Mouse (Mus musculus) gastrocnemius, adult 2 months (tissue): ENCODE data around the gene Cers2. TPM values are rescaled to one million over a fixed set of nuclear protein-coding genes. Genes with fewer than 3 reads are reported as not detected.
A peak's percentile ranks its signal among the peaks of the same experiment; 100 is the strongest.

Experiments
- DNase-seq: peaks from one replicate; pipeline ENCODE4 v3.0.0; 2022
- H3K27ac ChIP-seq: fragments of 200-600 bp; 2 replicates; pipeline ENCODE4 v1.8.1; 2022; ENCODE audit warnings: mild to moderate bottlenecking
- H3K4me3 ChIP-seq: fragments of 200-600 bp; 2 replicates; pipeline ENCODE4 v1.8.1; 2022; ENCODE audit warnings: mild to moderate bottlenecking, moderate library complexity
- CTCF ChIP-seq: fragments of 200-600 bp; IDR thresholded peaks from 2 replicates; pipeline ENCODE4 v1.8.1; 2022; ENCODE audit warnings: antibody characterized with exemption, mild to moderate bottlenecking, moderate library complexity
- intact Hi-C: fragments of 180-260 bp; cut with DNase I; formaldehyde crosslinking; loops from one replicate; pipeline ENCODE4 v1.15.1; 2025
- long read RNA-seq, 2 experiments: library from polyadenylated mRNA; stranded (forward); transcript quantifications; one replicate each; pipeline ENCODE4 v2.0.0; 2021
- total RNA-seq, 2 experiments: library from RNA; stranded (reverse); gene quantifications; 2 replicates each; pipeline ENCODE4 v1.2.3; 2021

Cers2 gene
- 10 to 100 TPM; 19.6 to 23.4 TPM for total RNA-seq
- long read RNA-seq, experiment 1, transcript Cers2-201 (11 exons, 2,216 nt): major isoform, 12 of 16 reads
- long read RNA-seq, experiment 1, partial matches to known transcripts: 0 of 16 reads
- long read RNA-seq, experiment 1, other reads (novel, unspliced or antisense): 4 of 16 reads
- long read RNA-seq, experiment 2, transcript Cers2-201 (11 exons, 2,216 nt): major isoform, 14 of 16 reads
- long read RNA-seq, experiment 2, partial matches to known transcripts: 0 of 16 reads
- long read RNA-seq, experiment 2, other reads (novel, unspliced or antisense): 2 of 16 reads

DNA sequence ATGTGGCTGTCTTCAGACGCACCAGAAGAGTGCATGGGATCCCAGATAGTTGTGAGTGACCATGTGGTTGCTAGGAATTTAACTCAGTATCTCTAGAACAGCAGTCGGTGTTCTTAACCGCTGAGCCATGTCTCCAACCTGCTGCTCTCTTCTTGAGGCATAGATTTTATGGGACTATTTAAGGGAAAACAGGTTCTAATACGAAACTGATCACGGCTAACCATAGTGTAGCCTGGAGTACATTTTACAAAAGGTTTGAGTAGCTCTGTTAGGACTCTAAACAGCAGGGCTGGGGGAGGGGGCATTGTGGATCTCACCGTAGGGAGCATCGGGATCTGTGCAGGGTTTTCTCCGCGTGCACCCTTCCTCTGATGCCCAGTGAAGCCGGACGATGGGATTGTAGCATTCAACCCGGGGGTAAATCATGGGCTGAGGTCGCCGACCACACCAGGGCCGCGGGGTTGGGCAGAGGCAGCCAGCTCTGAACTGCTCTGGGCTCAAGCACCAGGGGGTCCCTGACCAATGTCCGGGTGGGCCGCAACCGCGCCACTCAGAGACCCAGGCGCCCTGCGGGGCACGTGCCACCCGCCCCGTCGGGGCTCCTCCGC lies at the start of gene Cers2:
TSS of gene Cers2 (plus strand) at position 306 of the 608 bp plus-strand sequence.
- no peak for DNase-seq
- intact Hi-C loops: no loop called here
- Histone ChIP-seq H3K27ac (peak within 1 kb of the TSS; percentile 99), H3K4me3 (peak within 1 kb of the TSS; percentile 91)
- no peak for TF ChIP-seq CTCF

DNA sequence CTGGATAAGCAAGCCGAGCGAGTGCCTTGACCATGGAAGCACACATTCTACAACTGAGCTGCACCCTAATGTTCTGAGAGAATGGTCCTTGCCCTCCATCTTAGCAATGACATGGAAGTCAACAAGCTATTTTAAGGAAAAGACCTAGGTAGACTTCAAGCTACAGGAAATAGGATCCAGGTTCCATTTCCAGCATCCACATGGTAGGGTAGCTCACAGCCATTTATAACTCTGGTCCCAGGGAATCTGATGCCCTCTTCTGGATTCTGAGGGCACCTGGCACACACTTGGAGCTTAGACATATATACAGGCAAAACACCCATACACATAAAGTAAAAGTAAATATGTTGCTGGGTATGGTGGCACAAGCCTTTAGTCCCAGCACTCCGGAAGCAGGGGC lies 48.5 kb upstream of the Cers2 start:
- Histone ChIP-seq H3K4me3 (no peak overlapping the region; the same call in 1 of the 2 replicates), H3K27ac (peak overlapping the region; percentile 87)
- no peak for DNase-seq
- intact Hi-C loops: no loop called here
- peak; percentile 37 for TF ChIP-seq CTCF

DNA sequence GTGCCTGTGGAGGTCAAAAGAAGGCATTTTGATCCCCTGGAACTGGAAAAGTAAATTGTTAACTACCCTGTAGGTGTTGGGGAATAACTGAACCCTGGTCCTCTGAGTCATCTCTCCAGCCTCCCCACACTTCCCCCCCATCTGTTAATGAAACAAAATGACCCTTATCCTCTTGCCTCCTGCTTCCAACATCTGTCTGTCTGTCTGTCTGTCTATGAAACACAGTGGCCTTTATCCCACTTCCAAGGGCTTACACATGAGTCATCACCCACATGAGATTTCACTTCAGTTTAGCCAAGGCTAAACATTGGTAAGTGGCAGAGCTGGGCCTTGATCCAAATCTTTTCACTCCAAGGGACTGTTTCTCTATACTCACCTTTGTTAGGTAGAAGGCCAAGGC lies 46.7 kb upstream of the Cers2 start:
- intact Hi-C loops: no loop called here
- DNase-seq: no peak
- Histone ChIP-seq H3K4me3 (no peak overlapping the region), H3K27ac (peak overlapping the region; percentile 87)
- no peak for TF ChIP-seq CTCF

DNA sequence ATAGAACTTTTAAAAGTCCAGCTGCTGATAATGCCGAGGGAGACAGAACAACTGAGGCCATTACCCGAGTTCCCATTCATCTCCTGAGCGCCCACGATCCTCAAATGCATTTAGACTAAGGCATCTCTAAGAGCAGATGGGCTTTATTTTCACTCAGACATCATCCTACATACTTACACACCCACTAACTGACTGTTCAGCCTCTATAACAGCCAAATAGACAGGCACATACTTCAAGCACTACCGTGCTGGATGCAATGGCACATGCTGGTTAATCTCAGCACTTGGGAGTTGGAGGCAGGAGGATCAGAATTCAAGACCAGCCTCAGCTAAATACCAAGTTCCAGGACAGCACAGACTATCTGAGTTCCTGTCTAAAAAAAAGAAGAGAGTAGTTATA lies 44.8 kb upstream of the Cers2 start:
- DNase-seq: no peak
- no peak for TF ChIP-seq CTCF
- intact Hi-C loops: no loop called here
- H3K27ac ChIP-seq: peak overlapping the region; percentile 57; the same call in 1 of the 2 replicates
- H3K4me3 ChIP-seq: no peak overlapping the region

DNA sequence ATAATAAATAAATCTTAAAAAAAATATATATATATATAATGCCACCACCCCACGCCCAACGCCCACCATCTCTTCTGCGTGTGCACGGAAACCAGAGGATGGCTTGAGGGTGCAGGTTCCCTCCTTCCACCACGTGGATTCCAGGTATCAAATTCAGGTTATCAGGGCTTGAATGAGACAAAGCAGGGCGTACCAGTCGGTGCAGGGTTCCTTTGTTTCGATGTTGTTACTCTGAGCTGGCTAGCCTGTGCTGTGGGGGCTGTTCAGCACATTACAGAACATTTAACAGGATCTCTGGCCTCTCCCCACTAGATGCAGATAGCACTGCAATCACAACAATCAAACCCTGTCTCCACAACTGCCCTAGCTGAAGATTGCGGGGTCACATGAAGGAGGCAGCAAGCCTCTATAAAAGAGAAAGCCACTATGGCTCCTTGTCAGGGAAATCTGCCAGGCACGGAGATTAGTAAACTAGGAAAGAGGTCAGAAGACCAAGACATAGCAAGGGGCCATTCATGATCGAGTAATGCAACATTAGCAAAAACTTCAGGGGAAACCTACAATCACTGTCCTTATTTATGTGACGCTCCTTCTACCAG lies 43.7 kb upstream of the Cers2 start:
- intact Hi-C loops: no loop called here
- no peak overlapping the region for H3K4me3 ChIP-seq
- no peak for DNase-seq
- peak overlapping the region; percentile 25; the same call in 1 of the 2 replicates for H3K27ac ChIP-seq
- no peak for TF ChIP-seq CTCF

DNA sequence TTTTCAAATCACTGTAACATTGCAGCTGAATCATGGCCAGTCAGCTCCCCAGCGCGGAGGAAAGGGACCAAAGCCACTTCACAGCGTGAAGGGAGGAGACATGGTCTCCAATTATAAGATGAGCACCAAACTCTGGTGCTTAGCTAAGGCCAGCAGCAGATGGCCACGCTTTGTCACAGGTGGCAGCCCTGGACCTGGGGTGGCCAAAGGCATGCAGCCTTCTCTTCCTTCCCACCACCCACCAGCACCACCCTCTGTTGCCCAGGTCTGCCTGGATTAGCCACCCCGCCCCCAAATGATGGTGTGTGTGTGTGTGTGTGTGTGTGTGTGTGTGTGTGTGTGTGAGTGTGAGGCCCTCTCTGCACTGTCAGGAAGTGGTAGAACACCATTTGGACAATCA lies 41.1 kb upstream of the Cers2 start:
- intact Hi-C loops: no loop called here
- no peak for TF ChIP-seq CTCF
- no peak for DNase-seq
- no peak overlapping the region for H3K4me3 ChIP-seq
- peak overlapping the region; percentile 93 for H3K27ac ChIP-seq

DNA sequence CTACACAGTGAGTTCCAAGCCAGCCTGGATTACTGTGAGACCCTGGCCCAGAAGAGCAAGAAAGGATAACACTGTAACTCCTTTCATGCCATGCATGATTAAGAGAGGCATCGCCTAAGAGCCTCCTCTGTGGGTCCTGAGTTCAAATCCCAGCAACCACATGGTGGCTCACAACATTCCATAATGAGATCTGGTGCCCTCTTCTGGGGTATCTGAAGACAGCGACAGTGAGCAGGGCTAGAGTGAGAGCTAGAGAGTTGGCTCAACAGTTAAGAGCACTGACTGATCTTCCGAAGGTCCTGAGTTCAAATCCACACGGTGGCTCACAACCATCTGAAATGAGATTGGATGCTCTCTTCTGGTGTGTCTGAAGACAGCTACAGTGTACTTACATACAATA lies 40.1 kb upstream of the Cers2 start:
- intact Hi-C loops: no loop called here

DNA sequence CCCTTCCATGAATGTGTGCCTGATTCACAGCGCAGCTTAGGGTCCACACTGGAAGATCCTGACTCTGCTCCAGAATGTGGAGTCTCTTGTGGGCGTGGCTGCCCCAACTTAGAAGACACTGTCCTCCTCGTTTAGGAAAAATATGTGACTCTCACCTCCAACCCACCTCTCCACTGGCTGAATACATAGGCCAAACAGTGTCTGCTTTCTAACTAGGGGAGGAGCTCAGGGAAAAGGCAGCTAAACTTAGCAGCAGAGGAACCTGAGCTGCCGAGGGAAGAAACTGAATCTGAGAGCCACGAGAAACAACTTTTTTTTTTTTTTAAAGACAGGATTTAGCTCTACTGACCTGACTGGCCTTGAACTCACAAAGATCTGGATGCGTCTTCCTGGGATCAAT lies 39.4 kb upstream of the Cers2 start:
- intact Hi-C loops: no loop called here
- Histone ChIP-seq H3K27ac (peak overlapping the region; percentile 93), H3K4me3 (peak overlapping the region; percentile 18)
- peak; percentile 59 for DNase-seq
- TF ChIP-seq CTCF: no peak

More for the DNA sequence above, 40.1 kb upstream of the Cers2 start:
- DNase-seq: no peak
- H3K4me3 ChIP-seq: no peak overlapping the region
- H3K27ac ChIP-seq: peak overlapping the region; percentile 93
- TF ChIP-seq CTCF: no peak

DNA sequence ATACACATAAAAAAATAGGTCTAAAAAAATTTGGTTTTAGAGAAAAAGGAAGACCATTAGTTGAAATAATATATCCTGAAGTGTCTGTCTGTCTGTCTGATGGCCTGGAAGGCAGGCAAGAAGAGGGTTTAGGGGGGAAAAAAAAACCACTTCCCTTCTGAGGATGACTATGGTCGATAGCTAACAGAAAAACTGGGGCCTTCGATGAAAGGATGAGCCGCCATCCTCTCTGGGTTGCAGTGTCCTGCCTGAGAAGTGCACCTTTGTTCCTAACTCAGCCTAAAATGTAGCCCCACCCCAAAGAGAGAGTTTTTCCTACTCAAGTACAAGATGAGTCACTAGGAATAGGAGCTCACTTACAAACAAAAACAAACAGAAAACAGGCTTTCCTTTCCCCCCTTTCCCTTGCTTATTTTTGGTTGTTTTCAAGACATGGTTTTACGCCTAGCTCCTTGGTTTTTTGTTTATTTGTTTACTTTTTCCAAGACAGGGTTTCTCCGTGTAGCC lies 38.1 kb upstream of the Cers2 start:
- no peak for TF ChIP-seq CTCF
- Histone ChIP-seq H3K4me3 (no peak overlapping the region), H3K27ac (peak overlapping the region; percentile 93)
- intact Hi-C loops: no loop called here
- no peak for DNase-seq

DNA sequence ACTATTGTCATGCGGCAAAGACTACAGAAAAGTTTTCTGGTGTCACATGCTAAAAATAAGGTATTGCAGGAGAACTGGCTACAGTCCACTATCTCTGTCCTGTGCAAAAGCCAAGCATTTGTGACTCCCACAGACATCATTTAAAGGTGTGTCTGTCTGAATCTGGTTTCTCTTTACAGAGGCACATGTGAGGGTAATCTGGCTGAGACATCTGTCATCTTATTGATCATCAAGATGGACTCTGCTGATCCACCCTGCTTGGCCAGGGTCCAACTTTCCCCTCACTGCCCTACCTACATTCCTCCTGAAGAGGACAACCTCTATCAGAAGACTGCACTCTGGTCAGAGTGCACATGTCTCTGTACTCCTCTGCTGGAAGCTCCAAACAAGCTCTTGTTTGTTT lies 37.4 kb upstream of the Cers2 start:
- intact Hi-C loops: no loop called here
- H3K4me3 ChIP-seq: peak overlapping the region; percentile 2; the same call in 1 of the 2 replicates
- DNase-seq: peak; percentile 58
- peak overlapping the region; percentile 93 for H3K27ac ChIP-seq
- TF ChIP-seq CTCF: no peak

DNA sequence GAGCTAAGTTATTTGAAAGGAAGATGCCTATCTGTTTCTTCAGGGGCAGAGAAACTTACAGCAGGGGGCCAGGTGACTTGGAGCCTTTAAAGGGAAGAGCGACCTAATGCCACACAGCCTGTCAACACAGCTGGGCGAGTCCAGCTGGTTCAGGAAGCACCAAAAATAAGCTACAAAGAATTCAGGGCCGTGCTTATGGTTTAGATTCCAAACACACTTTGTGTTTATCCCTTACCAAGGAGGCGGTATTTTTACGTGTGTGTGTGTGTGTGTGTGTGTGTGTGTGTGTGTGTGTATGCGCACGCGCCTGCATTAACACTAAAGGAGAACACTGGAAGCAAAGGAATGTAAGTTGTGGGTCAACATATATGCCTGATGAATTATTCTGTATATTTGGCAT lies 33.8 kb upstream of the Cers2 start:
- TF ChIP-seq CTCF: no peak
- no peak for DNase-seq

DNA sequence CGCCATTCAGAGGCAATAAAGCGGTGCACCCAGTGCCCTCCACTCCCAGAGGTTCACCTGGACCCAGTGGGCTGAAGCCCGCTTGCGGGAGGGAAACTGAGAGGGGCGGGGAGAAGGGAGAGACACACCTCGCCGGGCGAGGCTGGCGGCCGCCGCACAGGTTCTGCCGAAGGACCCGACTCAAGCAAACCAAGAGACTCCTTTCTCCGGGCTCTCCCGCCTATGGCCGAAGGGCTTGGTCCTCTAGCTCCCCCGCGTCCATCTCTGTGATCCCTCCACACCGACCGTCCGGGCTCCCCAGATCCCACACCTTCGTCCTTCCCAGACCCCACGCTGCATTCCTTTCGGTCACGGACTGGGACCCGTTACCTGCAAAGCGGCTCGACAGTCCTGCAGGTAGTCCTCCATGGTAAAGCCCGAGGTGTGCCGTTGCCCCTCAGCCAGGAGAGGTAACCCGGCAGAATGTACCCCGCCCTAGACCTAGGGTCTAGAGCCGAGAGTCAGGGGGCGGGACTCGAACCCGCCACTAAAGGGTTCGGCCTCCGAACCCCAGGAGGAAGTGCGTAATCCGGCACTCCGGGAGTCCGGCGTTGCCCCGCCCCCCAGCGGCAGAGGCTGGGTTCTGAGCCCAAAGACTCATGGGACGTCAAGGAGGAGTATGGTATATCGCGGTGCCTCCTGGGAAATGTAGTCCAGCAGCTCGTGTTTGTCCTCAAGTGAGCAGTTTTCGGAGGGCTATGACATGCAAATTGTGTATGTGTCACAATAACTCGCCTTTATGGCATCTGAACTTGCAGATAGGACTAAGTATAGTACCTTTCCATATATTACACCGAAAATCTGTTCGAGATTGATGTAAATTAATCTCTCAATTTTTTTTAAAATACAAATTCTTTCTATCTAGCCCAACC lies 33.1 kb upstream of the Cers2 start, which contains the start of the genes Mindy1 and Prune1:
TSS of gene Mindy1 (plus strand) at position 130 of the 911 bp plus-strand sequence.
TSS of gene Prune1 (minus strand) at position 861 of the 911 bp plus-strand sequence.
- intact Hi-C loops: no loop called here
- H3K27ac ChIP-seq: peak within 1 kb of the TSS; percentile 95
- H3K4me3 ChIP-seq: peak within 1 kb of the TSS; percentile 88
- TF ChIP-seq CTCF: peak; percentile 43
- peak; percentile 100 for DNase-seq

More for the DNA sequence above, 33.8 kb upstream of the Cers2 start:
- Histone ChIP-seq H3K4me3 (peak overlapping the region; percentile 88), H3K27ac (peak overlapping the region; percentile 95)
- intact Hi-C loops: no loop called here
